Mouse (Mus musculus): ENCODE results near the gene Gm49630.
"Not testable (repeated sequence)": the region's sequence is repeated elsewhere in the genome, so short reads cannot be mapped to it uniquely, and the experiment has no call there.

GRCm38 (mm10) chr17:7377907-7378306, 6.1 kb upstream of the Gm49630 start:
- not testable (repeated sequence) for TF ChIP-seq CTCF (IDR thresholded peaks at IDR 0.05; ENCODE audit: borderline replicate concordance, control insufficient read depth, extremely low read depth, insufficient read depth, low read length, poor library complexity); POLR2A (IDR thresholded peaks at IDR 0.05; ENCODE audit: control insufficient read depth, extremely low read depth, insufficient read depth, low read length, poor library complexity)

Data from thymus, adult 2 months (tissue).